Mouse (Mus musculus): ENCODE results near the gene Gm13290. TPM values are rescaled to one million over a fixed set of nuclear protein-coding genes. Genes with fewer than 3 reads are reported as not detected.
"Not testable (repeated sequence)": the region's sequence is repeated elsewhere in the genome, so short reads cannot be mapped to it uniquely, and the experiment has no call there.

Gm13290 gene
- polyA plus RNA-seq, 1 experiment from 2014 or later = not detected

DNA sequence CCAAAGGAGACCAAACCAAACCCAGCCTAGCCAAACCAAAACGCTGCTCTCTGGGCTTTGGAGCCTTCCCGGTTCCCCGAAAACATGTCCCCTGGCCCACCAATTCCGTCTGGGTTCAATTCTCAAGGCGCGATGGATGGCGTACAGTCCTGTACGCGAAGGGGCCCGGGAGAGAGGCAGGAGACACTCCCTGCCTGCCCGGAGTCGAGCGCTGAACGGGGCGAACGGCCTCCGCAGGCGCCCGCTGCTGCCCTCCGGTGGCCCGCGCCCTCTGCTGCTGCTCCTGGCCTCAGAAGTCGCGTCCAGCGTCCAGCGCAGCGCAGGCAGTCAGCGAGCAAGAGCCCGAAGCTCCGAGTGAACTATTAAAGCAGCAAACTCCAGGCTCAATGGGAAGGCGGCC is 8.7 kb downstream of the Gm13290 start:
- H3K36me3 ChIP-seq; H3K4me1 ChIP-seq; H3K9me3 ChIP-seq; ATAC-seq (ENCODE audit: extremely low read depth, insufficient number of reproducible peaks, low FRiP score, low TSS enrichment); H3K27me3 ChIP-seq (replicated peaks): not testable (repeated sequence)
- Histone ChIP-seq H3K4me3 (peak overlapping the region; percentile 37), H3K4me2 (peak overlapping the region; percentile 58), H3K27ac (replicated peaks) (peak overlapping the region; percentile 66), H3K9ac (0 out of 2 replicates have a peak overlapping the region, but pooled peaks have one; percentile 47)
- WGBS = 0% methylated on average over 14 of the region's 31 CpGs

DNA sequence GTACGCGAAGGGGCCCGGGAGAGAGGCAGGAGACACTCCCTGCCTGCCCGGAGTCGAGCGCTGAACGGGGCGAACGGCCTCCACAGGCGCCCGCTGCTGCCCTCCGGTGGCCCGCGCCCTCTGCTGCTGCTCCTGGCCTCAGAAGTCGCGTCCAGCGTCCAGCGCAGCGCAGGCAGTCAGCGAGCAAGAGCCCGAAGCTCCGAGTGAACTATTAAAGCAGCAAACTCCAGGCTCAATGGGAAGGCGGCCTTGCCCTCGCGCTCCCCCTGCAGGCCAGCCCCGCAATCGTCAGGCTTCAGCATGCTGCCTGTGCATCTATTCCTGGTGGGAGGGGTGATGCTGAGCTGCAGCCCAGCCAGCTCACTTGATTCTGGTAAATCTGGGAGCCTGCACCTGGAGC is 11.8 kb downstream of the Gm13290 start, which contains the start of gene Gm13276:
Gene Gm13276, plus strand, starts transcription at position 301 of the 400 bp plus-strand sequence.
- not testable (repeated sequence) for H3K9ac ChIP-seq; H3K4me1 ChIP-seq; H3K9me3 ChIP-seq; H3K27ac ChIP-seq (replicated peaks); H3K27me3 ChIP-seq (replicated peaks); H3K4me3 ChIP-seq; H3K4me2 ChIP-seq; H3K36me3 ChIP-seq; ATAC-seq (ENCODE audit: extremely low read depth, insufficient number of reproducible peaks, low FRiP score, low TSS enrichment)
- WGBS = no CpG with 5 or more reads among the region's 27 CpGs

- not testable (repeated sequence) for H3K4me3 ChIP-seq; H3K27ac ChIP-seq (replicated peaks); H3K4me2 ChIP-seq; H3K9me3 ChIP-seq; H3K27me3 ChIP-seq (replicated peaks); H3K9ac ChIP-seq; H3K4me1 ChIP-seq; ATAC-seq (ENCODE audit: extremely low read depth, insufficient number of reproducible peaks, low FRiP score, low TSS enrichment); H3K36me3 ChIP-seq
- no CpG with 5 or more reads among the region's 28 CpGs for WGBS
These were observed 14.8 kb downstream of the Gm13290 start, which contains the start of gene Gm13277 for GRCm38 (mm10) chr4:88788402-88788801. TSS of gene Gm13277 (plus strand) at chr4:88788632.

GRCm38 (mm10) chr4:88791250-88791649 is 17.6 kb downstream of the Gm13290 start, which contains the start of gene Gm13278:
TSS of gene Gm13278 (plus strand) at chr4:88791550.
- not testable (repeated sequence) for H3K27ac ChIP-seq (replicated peaks); H3K36me3 ChIP-seq; H3K9me3 ChIP-seq; H3K4me1 ChIP-seq; H3K4me3 ChIP-seq; H3K9ac ChIP-seq; ATAC-seq (ENCODE audit: extremely low read depth, insufficient number of reproducible peaks, low FRiP score, low TSS enrichment); H3K4me2 ChIP-seq; H3K27me3 ChIP-seq (replicated peaks)
- no CpG with 5 or more reads among the region's 28 CpGs for WGBS

- not testable (repeated sequence) for H3K9me3 ChIP-seq; H3K9ac ChIP-seq; H3K36me3 ChIP-seq; H3K27ac ChIP-seq (replicated peaks); H3K27me3 ChIP-seq (replicated peaks); ATAC-seq (ENCODE audit: extremely low read depth, insufficient number of reproducible peaks, low FRiP score, low TSS enrichment); H3K4me3 ChIP-seq; H3K4me1 ChIP-seq; H3K4me2 ChIP-seq
- WGBS = 2% methylated on average over 13 of the region's 52 CpGs
These were observed 20.5 kb downstream of the Gm13290 start, which contains the start of gene Gm13275 for GRCm38 (mm10) chr4:88793936-88794675. TSS of gene Gm13275 (plus strand) at chr4:88794487.

DNA sequence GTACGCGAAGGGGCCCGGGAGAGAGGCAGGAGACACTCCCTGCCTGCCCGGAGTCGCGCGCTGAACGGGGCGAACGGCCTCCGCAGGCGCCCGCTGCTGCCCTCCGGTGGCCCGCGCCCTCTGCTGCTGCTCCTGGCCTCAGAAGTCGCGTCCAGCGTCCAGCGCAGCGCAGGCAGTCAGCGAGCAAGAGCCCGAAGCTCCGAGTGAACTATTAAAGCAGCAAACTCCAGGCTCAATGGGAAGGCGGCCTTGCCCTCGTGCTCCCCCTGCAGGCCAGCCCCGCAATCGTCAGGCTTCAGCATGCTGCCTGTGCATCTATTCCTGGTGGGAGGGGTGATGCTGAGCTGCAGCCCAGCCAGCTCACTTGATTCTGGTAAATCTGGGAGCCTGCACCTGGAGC is 23.5 kb downstream of the Gm13290 start, which contains the start of gene Gm13279:
Gene Gm13279, plus strand, starts transcription at position 301 of the 400 bp plus-strand sequence.
- ATAC-seq (ENCODE audit: extremely low read depth, insufficient number of reproducible peaks, low FRiP score, low TSS enrichment); H3K36me3 ChIP-seq; H3K4me3 ChIP-seq; H3K4me1 ChIP-seq; H3K27ac ChIP-seq (replicated peaks); H3K27me3 ChIP-seq (replicated peaks); H3K4me2 ChIP-seq; H3K9ac ChIP-seq; H3K9me3 ChIP-seq: not testable (repeated sequence)
- WGBS = no CpG with 5 or more reads among the region's 28 CpGs

DNA sequence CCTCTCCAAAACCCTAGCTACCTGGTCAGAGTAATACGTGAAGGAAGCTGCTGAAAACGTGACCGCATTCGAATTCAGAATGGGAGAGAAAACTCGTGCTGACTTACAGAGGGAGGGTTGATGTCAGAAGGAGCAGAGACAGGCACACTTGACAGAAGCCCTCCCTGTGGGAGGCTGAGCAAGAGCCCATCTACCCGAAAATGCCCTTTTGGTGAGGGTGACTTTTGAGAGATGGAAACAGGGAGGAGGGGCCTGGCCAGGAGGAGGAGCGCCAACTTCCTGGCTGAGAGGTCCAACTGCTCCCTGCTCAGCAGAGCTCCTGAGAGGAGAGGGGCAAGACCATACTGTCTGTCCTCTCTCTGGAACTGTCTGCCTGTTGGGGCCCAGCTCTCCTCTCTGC is 25.7 kb downstream of the Gm13290 start, which contains the start of gene Gm13285:
Gene Gm13285, plus strand, starts transcription at position 301 of the 400 bp plus-strand sequence.
- H3K4me3 ChIP-seq; H3K4me1 ChIP-seq; H3K27me3 ChIP-seq (replicated peaks); H3K36me3 ChIP-seq; ATAC-seq (ENCODE audit: extremely low read depth, insufficient number of reproducible peaks, low FRiP score, low TSS enrichment); H3K9me3 ChIP-seq; H3K27ac ChIP-seq (replicated peaks); H3K4me2 ChIP-seq; H3K9ac ChIP-seq: not testable (repeated sequence)
- 19% methylated on average over 5 of the region's 7 CpGs for WGBS

DNA sequence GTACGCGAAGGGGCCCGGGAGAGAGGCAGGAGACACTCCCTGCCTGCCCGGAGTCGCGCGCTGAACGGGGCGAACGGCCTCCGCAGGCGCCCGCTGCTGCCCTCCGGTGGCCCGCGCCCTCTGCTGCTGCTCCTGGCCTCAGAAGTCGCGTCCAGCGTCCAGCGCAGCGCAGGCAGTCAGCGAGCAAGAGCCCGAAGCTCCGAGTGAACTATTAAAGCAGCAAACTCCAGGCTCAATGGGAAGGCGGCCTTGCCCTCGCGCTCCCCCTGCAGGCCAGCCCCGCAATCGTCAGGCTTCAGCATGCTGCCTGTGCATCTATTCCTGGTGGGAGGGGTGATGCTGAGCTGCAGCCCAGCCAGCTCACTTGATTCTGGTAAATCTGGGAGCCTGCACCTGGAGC is 29.3 kb downstream of the Gm13290 start, which contains the start of gene Gm13287:
Gene Gm13287, plus strand, starts transcription at position 301 of the 400 bp plus-strand sequence.
- ATAC-seq (ENCODE audit: extremely low read depth, insufficient number of reproducible peaks, low FRiP score, low TSS enrichment); H3K9ac ChIP-seq; H3K4me3 ChIP-seq; H3K4me1 ChIP-seq; H3K9me3 ChIP-seq; H3K36me3 ChIP-seq; H3K27ac ChIP-seq (replicated peaks): not testable (repeated sequence)
- Histone ChIP-seq H3K4me2 (peak within 1 kb of the TSS; percentile 49), H3K27me3 (replicated peaks) (peaks cover 10% of the 10 kb centered on the region)
- WGBS = no CpG with 5 or more reads among the region's 29 CpGs

GRCm38 (mm10) chr4:88805231-88805630 is 31.6 kb downstream of the Gm13290 start, which contains the start of gene Gm13288:
TSS of gene Gm13288 (plus strand) at chr4:88805531.
- Histone ChIP-seq H3K4me2 (0 out of 2 replicates have a peak within 1 kb of the TSS, but pooled peaks have one; percentile 36), H3K4me3 (peak within 1 kb of the TSS; percentile 30), H3K27me3 (replicated peaks) (peaks cover 15% of the 10 kb centered on the region)
- H3K4me1 ChIP-seq; ATAC-seq (ENCODE audit: extremely low read depth, insufficient number of reproducible peaks, low FRiP score, low TSS enrichment); H3K27ac ChIP-seq (replicated peaks); H3K36me3 ChIP-seq; H3K9me3 ChIP-seq; H3K9ac ChIP-seq: not testable (repeated sequence)
- WGBS = no CpG with 5 or more reads among the region's 8 CpGs

DNA sequence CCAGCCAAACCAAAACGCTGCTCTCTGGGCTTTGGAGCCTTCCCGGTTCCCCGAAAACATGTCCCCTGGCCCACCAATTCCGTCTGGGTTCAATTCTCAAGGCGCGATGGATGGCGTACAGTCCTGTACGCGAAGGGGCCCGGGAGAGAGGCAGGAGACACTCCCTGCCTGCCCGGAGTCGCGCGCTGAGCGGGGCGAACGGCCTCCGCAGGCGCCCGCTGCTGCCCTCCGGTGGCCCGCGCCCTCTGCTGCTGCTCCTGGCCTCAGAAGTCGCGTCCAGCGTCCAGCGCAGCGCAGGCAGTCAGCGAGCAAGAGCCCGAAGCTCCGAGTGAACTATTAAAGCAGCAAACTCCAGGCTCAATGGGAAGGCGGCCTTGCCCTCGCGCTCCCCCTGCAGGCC is 32.1 kb downstream of the Gm13290 start:
- 0 out of 2 replicates have a peak overlapping the region, but pooled peaks have one; percentile 36 for H3K4me2 ChIP-seq
- WGBS = 0% methylated on average over 14 of the region's 34 CpGs
- H3K4me1 ChIP-seq; H3K9ac ChIP-seq; H3K27ac ChIP-seq (replicated peaks); ATAC-seq (ENCODE audit: extremely low read depth, insufficient number of reproducible peaks, low FRiP score, low TSS enrichment); H3K9me3 ChIP-seq; H3K36me3 ChIP-seq: not testable (repeated sequence)
- H3K27me3 ChIP-seq (replicated peaks) = peaks cover 15% of the 10 kb centered on the region
- peak overlapping the region; percentile 30 for H3K4me3 ChIP-seq

DNA sequence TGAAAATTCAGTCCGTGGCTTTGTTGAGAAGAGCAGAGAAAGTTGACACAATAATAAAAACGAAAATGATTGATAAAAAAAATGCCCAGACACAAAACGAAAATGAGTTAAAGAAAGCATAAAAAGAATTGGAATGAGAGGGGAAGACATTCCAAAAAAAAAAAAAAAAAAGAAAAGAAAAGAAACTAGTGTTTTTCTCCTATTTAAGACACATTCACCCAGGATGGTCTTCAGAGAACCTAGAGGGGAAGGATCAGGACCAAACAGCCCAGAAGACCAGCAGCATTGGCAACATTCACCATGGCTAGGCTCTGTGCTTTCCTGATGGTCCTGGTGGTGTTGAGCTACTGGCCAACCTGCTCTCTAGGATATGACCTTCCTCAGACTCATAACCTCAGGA is 42.3 kb downstream of the Gm13290 start, which contains the start of gene Ifna7:
Gene Ifna7, plus strand, starts transcription at position 301 of the 400 bp plus-strand sequence.
- Histone ChIP-seq H3K9ac (no peak within 1 kb of the TSS), H3K4me1 (no peaks in the 10 kb centered on the region), H3K27me3 (replicated peaks) (peaks cover 4% of the 10 kb centered on the region; the same call in 1 of the 2 replicates), H3K4me3 (no peak within 1 kb of the TSS), H3K27ac (replicated peaks) (no peak within 1 kb of the TSS), H3K36me3 (no peaks in the 10 kb centered on the region), H3K9me3 (no peaks in the 10 kb centered on the region), H3K4me2 (no peak within 1 kb of the TSS)
- WGBS = 46% methylated on average over 3 of the region's 3 CpGs
- no peak for ATAC-seq (ENCODE audit: extremely low read depth, insufficient number of reproducible peaks, low FRiP score, low TSS enrichment)
